Mouse (Mus musculus): ENCODE measurements around the gene Ubxn11. TPM values are rescaled to one million over a fixed set of nuclear protein-coding genes. Genes with fewer than 3 reads are reported as not detected.

Ubxn11 gene
- polyA plus RNA-seq, 1 experiment from 2014 or later = 1.3 TPM

DNA sequence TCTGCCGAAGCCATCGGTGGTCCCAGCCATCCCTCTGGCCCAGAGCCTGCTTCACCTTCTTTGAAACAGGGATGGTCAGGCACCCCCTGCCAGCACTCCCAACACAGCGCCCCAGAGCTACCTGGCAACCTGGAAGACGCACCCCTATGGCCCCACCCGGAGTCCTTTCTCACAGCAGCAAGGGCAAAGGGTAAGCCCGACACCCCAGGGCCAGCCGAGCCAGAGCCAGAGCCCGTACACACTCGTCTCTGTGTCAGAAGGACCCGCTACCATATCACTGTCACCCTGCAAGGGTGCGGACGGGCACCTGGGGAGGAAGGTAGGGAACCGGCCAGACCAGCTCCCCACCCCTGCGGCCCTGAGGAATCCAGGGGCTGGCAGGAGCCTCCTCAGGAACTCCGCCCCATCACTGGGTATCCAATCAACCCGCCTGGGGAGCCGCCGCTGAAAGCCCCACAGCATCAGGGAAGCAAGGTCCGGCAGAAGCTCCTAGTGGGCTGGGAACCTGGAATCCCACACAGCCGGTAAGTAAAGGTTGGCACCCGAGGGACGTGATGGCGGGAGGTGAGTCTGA is 36.9 kb upstream of the Ubxn11 start:
- Histone ChIP-seq H3K27me3 (ENCODE audit: control insufficient read depth, insufficient read depth, low read depth, low read length) (peaks cover 9% of the 10 kb centered on the region), H3K9me3 (replicated peaks; ENCODE audit: control insufficient read depth, low read length) (no peaks in the 10 kb centered on the region), H3K9ac (ENCODE audit: low read depth, low read length) (no peak overlapping the region), H3K4me1 (ENCODE audit: control insufficient read depth, low read depth, low read length) (peaks cover 9% of the 10 kb centered on the region), H3K36me3 (ENCODE audit: control insufficient read depth, insufficient read depth) (no peaks in the 10 kb centered on the region), H3K4me3 (ENCODE audit: low read depth, low read length) (no peak overlapping the region), H3K4me2 (ENCODE audit: low read depth, low read length) (no peak overlapping the region), H3K27ac (ENCODE audit: low read length) (no peak overlapping the region)
- WGBS (ENCODE audit: insufficient replicate concordance) = 28% methylated on average over 23 of the region's 23 CpGs
- no peak for ATAC-seq (ENCODE audit: low read depth)

DNA sequence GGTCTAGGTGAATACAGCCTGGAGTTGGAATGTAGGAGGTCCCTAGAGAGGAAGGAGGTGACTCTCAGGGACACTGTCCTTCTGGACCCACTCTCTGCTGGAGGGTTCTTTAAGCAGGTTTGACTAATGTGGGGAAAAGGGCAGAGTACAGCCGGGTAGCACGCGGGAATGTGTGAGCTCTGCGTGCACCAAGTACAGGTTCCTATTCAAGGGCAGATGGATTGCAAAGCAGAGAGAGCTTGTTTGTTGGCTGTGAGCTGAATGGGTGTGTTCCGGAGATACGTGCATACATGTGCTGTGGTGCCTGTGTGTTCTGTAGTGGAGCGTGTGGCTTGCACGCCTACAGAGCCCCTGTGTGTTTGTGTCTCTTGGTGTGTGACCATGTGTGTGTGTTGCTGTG is 35.0 kb upstream of the Ubxn11 start:
- no peak overlapping the region for H3K4me3 ChIP-seq (ENCODE audit: low read depth, low read length)
- peaks cover 9% of the 10 kb centered on the region for H3K27me3 ChIP-seq (ENCODE audit: control insufficient read depth, insufficient read depth, low read depth, low read length)
- no peaks in the 10 kb centered on the region for H3K36me3 ChIP-seq (ENCODE audit: control insufficient read depth, insufficient read depth)
- 75% methylated on average over 8 of the region's 8 CpGs for WGBS (ENCODE audit: insufficient replicate concordance)
- ATAC-seq (ENCODE audit: low read depth) = peak; percentile 75
- no peaks in the 10 kb centered on the region for H3K9me3 ChIP-seq (replicated peaks; ENCODE audit: control insufficient read depth, low read length)
- H3K27ac ChIP-seq (ENCODE audit: low read length) = no peak overlapping the region
- H3K4me2 ChIP-seq (ENCODE audit: low read depth, low read length) = no peak overlapping the region
- H3K4me1 ChIP-seq (ENCODE audit: control insufficient read depth, low read depth, low read length) = peaks cover 2% of the 10 kb centered on the region
- H3K9ac ChIP-seq (ENCODE audit: low read depth, low read length) = no peak overlapping the region

DNA sequence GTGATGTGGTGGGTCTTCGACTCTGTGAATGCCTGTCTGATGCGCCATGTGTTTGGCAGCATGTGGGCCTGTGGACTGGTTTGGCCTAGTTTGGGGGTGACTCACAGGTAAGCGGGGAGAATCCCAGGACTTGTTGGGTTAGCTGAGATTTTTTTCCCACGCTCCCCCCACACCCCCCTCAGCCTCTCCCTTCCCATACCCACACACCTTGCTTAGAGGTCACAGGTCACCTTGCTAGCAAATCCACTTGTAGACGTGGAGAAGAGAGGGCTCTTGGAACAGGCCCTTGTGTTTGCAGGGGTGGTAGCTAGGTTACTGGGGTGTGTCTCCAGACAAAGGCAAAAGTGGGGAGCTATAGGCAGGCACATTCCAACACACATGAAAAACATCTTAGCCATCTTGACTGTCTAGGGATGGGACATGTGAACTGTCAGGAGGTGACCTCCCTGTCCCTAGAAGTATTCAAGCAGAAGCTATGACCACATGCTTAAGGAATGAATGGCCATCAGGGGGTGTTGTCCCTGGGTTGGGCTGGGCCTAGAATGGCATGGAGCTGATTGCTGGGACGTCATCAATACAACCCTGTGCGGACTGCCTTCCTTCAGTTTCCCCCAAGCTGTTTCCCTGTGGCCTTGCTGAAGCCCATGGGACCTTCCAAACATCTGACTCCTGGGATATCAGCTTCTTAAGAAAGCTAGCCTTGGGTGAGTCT is 34.4 kb upstream of the Ubxn11 start:
- peaks cover 9% of the 10 kb centered on the region for H3K27me3 ChIP-seq (ENCODE audit: control insufficient read depth, insufficient read depth, low read depth, low read length)
- no peak overlapping the region for H3K4me3 ChIP-seq (ENCODE audit: low read depth, low read length)
- H3K9me3 ChIP-seq (replicated peaks; ENCODE audit: control insufficient read depth, low read length) = no peaks in the 10 kb centered on the region
- no peak overlapping the region for H3K4me2 ChIP-seq (ENCODE audit: low read depth, low read length)
- no peaks in the 10 kb centered on the region for H3K36me3 ChIP-seq (ENCODE audit: control insufficient read depth, insufficient read depth)
- no peak for ATAC-seq (ENCODE audit: low read depth)
- 71% methylated on average over 7 of the region's 7 CpGs for WGBS (ENCODE audit: insufficient replicate concordance)
- H3K4me1 ChIP-seq (ENCODE audit: control insufficient read depth, low read depth, low read length) = no peaks in the 10 kb centered on the region
- H3K9ac ChIP-seq (ENCODE audit: low read depth, low read length) = no peak overlapping the region
- H3K27ac ChIP-seq (ENCODE audit: low read length) = no peak overlapping the region

DNA sequence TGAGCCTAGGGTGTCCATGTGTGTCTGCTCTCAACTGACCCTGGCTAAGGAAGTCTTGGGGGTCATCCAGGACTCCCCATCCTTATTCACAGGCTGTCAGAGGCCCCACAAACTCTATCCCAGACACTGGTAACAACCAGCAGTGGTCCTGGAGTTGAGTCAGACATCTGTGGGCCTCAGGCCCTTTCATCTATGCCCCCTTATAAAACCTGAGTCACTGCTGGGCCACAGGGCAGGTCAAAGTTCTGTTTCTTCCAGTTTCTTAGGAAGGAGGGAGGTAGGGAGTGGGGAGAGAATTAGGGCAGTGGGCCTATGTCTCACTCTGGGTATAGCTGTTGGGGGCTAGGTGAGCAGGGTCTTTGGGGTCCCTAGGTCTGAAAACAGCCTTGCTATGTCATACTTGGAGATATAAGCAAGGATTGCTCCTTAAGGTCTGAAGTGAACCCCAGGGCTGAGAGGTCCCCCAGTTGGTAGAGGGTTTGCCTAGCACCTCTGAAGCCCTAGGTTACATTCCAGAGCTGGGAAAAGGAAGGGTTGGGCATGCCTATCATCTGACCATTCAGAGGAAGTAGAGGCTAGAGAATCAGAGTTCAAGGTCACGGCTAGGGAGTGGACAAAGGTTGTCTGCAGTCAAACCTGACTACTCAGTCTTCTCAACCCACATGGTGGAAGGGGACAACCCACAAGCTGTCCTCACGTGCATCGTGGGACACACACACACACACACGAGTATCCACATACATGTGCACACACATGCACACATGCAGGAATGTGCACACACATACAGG is 33.4 kb upstream of the Ubxn11 start:
- H3K27ac ChIP-seq (ENCODE audit: low read length) = no peak overlapping the region
- no peak overlapping the region for H3K4me2 ChIP-seq (ENCODE audit: low read depth, low read length)
- H3K9ac ChIP-seq (ENCODE audit: low read depth, low read length) = no peak overlapping the region
- H3K4me1 ChIP-seq (ENCODE audit: control insufficient read depth, low read depth, low read length) = no peaks in the 10 kb centered on the region
- H3K4me3 ChIP-seq (ENCODE audit: low read depth, low read length) = no peak overlapping the region
- 67% methylated on average over 4 of the region's 4 CpGs for WGBS (ENCODE audit: insufficient replicate concordance)
- H3K9me3 ChIP-seq (replicated peaks; ENCODE audit: control insufficient read depth, low read length) = no peaks in the 10 kb centered on the region
- no peaks in the 10 kb centered on the region for H3K36me3 ChIP-seq (ENCODE audit: control insufficient read depth, insufficient read depth)
- H3K27me3 ChIP-seq (ENCODE audit: control insufficient read depth, insufficient read depth, low read depth, low read length) = peaks cover 9% of the 10 kb centered on the region
- no peak for ATAC-seq (ENCODE audit: low read depth)

DNA sequence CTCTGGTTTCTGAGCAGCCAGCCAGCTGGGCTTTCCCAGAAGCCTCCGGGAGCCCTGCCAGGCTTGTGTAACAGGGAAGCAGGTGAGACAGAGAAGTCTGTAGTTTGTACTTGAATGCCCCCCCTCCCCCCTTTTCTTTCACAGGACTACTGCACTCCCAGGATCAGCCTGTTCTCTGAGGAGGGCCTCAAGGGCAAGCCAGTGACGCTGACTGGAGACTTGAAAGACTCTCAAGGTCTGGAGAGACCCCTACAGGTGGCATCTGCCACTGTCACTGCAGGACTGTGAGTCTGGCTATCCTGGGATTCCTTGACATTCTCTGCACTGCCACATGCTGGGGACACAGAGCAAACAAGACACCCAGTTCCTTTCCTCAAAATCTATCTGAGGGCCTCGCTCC is 23.7 kb upstream of the Ubxn11 start:
- Histone ChIP-seq H3K27ac (ENCODE audit: low read length) (no peak overlapping the region), H3K4me1 (ENCODE audit: control insufficient read depth, low read depth, low read length) (peaks cover 12% of the 10 kb centered on the region), H3K9ac (ENCODE audit: low read depth, low read length) (no peak overlapping the region), H3K4me3 (ENCODE audit: low read depth, low read length) (no peak overlapping the region), H3K4me2 (ENCODE audit: low read depth, low read length) (no peak overlapping the region), H3K36me3 (ENCODE audit: control insufficient read depth, insufficient read depth) (no peaks in the 10 kb centered on the region), H3K9me3 (replicated peaks; ENCODE audit: control insufficient read depth, low read length) (no peaks in the 10 kb centered on the region), H3K27me3 (ENCODE audit: control insufficient read depth, insufficient read depth, low read depth, low read length) (peaks cover 13% of the 10 kb centered on the region)
- 18% methylated on average over 3 of the region's 3 CpGs for WGBS (ENCODE audit: insufficient replicate concordance)
- ATAC-seq (ENCODE audit: low read depth) = no peak

DNA sequence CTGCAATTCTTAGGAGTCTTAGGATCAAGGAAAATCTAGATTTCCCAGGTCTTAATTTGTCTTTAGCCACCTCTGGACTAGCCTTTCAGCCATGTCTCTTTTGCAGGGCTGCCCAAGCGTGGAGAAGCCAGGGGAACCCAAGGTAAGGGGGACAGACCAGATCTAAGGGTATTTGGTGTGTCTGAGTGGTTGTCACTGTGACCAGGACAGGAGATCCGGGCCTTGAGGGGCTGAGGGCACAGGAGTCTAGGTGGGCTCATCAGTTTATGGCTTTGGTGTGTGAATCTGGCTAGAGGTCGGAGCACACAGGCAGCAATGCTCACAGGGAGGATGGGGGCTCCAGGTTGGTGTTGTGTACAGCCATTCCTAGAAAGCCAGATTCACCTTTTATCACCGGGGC is 21.7 kb upstream of the Ubxn11 start:
- Histone ChIP-seq H3K36me3 (ENCODE audit: control insufficient read depth, insufficient read depth) (no peaks in the 10 kb centered on the region), H3K27ac (ENCODE audit: low read length) (no peak overlapping the region), H3K4me2 (ENCODE audit: low read depth, low read length) (no peak overlapping the region), H3K9ac (ENCODE audit: low read depth, low read length) (no peak overlapping the region), H3K4me1 (ENCODE audit: control insufficient read depth, low read depth, low read length) (peaks cover 12% of the 10 kb centered on the region), H3K4me3 (ENCODE audit: low read depth, low read length) (no peak overlapping the region), H3K9me3 (replicated peaks; ENCODE audit: control insufficient read depth, low read length) (peaks cover 2% of the 10 kb centered on the region; the same call in 1 of the 2 replicates), H3K27me3 (ENCODE audit: control insufficient read depth, insufficient read depth, low read depth, low read length) (peaks cover 13% of the 10 kb centered on the region)
- no peak for ATAC-seq (ENCODE audit: low read depth)
- WGBS (ENCODE audit: insufficient replicate concordance) = 62% methylated on average over 4 of the region's 4 CpGs

DNA sequence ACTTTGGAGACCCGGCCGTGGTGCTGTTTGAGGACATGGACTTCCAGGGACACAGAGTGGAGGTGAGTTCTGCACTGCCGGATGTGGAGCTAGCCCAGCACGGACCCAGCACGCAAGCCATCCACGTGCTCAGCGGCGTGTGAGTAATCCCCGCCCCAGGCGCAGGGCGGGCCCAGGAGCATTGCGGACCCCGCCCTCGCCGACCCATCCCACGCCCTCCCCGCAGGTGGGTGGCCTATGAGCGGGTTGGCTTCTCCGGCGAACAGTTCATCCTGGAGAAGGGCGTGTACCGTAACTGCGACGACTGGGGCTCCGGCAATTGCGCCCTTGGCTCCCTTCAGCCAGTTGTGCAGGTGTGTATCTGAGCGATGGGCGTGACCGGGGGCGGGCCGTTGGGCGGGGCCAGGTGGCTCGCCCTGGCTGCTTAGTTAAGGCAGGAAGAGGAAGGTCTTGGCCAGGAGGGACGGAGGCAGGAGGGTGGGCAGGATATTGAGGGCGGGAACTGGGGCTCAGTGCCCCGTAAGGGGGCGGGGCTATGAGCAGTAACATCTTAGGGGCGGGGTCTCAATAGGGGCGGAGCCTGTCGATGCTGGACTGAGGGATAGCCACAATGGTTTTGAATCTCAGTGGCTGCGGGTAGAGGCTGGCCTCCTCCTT is 20.5 kb upstream of the Ubxn11 start:
- under 1% methylated on average over 41 of the region's 41 CpGs for WGBS (ENCODE audit: insufficient replicate concordance)
- ATAC-seq (ENCODE audit: low read depth) = peak; percentile 86
- Histone ChIP-seq H3K27ac (ENCODE audit: low read length) (no peak overlapping the region), H3K27me3 (ENCODE audit: control insufficient read depth, insufficient read depth, low read depth, low read length) (peaks cover 13% of the 10 kb centered on the region), H3K4me1 (ENCODE audit: control insufficient read depth, low read depth, low read length) (peaks cover 12% of the 10 kb centered on the region), H3K36me3 (ENCODE audit: control insufficient read depth, insufficient read depth) (no peaks in the 10 kb centered on the region), H3K9ac (ENCODE audit: low read depth, low read length) (peak overlapping the region; percentile 9; the same call in 1 of the 2 replicates), H3K4me3 (ENCODE audit: low read depth, low read length) (peak overlapping the region; percentile 55), H3K9me3 (replicated peaks; ENCODE audit: control insufficient read depth, low read length) (peaks cover 2% of the 10 kb centered on the region; the same call in 1 of the 2 replicates), H3K4me2 (ENCODE audit: low read depth, low read length) (peak overlapping the region; percentile 72)

DNA sequence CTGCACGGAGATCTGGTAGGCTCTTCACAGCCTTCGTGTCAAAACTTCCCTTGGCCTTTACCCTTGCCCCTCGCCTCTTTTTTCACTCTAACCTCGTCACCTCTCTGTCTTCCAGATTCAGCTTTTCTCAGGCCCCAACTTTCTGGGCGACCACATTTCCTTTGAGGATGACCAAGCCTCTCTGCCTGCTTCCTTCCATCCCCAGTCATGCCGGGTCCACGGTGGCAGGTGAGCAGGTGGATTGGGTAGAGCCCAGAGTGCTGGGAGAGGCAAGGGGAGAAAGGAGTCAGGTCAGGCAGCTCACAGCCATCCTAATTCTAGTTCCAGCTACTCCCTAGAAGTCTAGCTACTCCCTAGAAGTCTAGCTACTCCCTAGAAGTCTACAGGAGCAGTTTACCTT is 19.9 kb upstream of the Ubxn11 start:
- Histone ChIP-seq H3K9me3 (replicated peaks; ENCODE audit: control insufficient read depth, low read length) (peaks cover 2% of the 10 kb centered on the region; the same call in 1 of the 2 replicates), H3K9ac (ENCODE audit: low read depth, low read length) (no peak overlapping the region), H3K4me2 (ENCODE audit: low read depth, low read length) (peak overlapping the region; percentile 72), H3K36me3 (ENCODE audit: control insufficient read depth, insufficient read depth) (no peaks in the 10 kb centered on the region), H3K27ac (ENCODE audit: low read length) (no peak overlapping the region), H3K4me3 (ENCODE audit: low read depth, low read length) (peak overlapping the region; percentile 55; the same call in 1 of the 2 replicates), H3K4me1 (ENCODE audit: control insufficient read depth, low read depth, low read length) (peaks cover 12% of the 10 kb centered on the region), H3K27me3 (ENCODE audit: control insufficient read depth, insufficient read depth, low read depth, low read length) (peaks cover 13% of the 10 kb centered on the region)
- no peak for ATAC-seq (ENCODE audit: low read depth)
- WGBS (ENCODE audit: insufficient replicate concordance) = 13% methylated on average over 7 of the region's 7 CpGs
